Mouse (Mus musculus): ENCODE data around the gene Prrt2. TPM values are rescaled to one million over a fixed set of nuclear protein-coding genes. Genes with fewer than 3 reads are reported as not detected.

Gene Prrt2
- polyA plus RNA-seq, 1 experiment from 2014 or later: 63.5 TPM

- ATAC-seq (ENCODE audit: low read depth): no peak
- no peaks in the 10 kb centered on the region for H3K9me3 ChIP-seq (ENCODE audit: control insufficient read depth, low read length)
- H3K4me2 ChIP-seq (ENCODE audit: low read depth, low read length): no peak overlapping the region
- WGBS: 70% methylated on average over 8 of the region's 8 CpGs
- H3K9ac ChIP-seq (replicated peaks; ENCODE audit: low read depth, low read length): no peak overlapping the region
- no peak overlapping the region for H3K27ac ChIP-seq (ENCODE audit: low read depth, low read length)
- H3K4me1 ChIP-seq (ENCODE audit: control insufficient read depth, insufficient read depth, low read length): no peaks in the 10 kb centered on the region
- no peaks in the 10 kb centered on the region for H3K36me3 ChIP-seq (ENCODE audit: control insufficient read depth, insufficient read depth, low read length)
- H3K4me3 ChIP-seq (ENCODE audit: low read depth, low read length): no peak overlapping the region
- H3K27me3 ChIP-seq (ENCODE audit: control insufficient read depth, insufficient read depth, low read length): no peaks in the 10 kb centered on the region
Measured at GRCm38 (mm10) chr7:126988816-126989215, 32.2 kb downstream of the Prrt2 start.

DNA sequence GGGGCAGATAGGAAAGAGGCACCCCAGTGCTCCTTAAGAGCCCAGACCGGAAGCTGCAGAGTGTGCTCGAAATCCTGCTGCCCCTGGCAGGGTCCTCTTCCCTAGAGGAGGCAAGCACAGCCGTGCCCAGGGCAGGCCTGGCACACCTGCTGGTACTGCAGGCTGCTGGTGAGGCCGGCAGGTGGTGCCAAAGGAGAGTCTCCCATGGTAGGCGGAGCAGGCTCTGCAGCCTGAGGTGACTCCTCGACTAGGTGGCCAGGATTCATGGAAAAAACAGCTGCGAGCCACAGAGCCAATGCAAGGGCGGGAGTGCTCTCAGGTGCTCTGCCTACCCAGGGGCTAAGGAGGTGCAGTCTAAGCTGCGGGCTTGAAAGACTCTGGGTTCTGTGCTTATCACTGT is 34.7 kb downstream of the Prrt2 start:
- Histone ChIP-seq H3K4me1 (ENCODE audit: control insufficient read depth, insufficient read depth, low read length) (no peaks in the 10 kb centered on the region), H3K27ac (ENCODE audit: low read depth, low read length) (no peak overlapping the region), H3K9ac (replicated peaks; ENCODE audit: low read depth, low read length) (no peak overlapping the region), H3K4me2 (ENCODE audit: low read depth, low read length) (no peak overlapping the region), H3K9me3 (ENCODE audit: control insufficient read depth, low read length) (no peaks in the 10 kb centered on the region), H3K4me3 (ENCODE audit: low read depth, low read length) (no peak overlapping the region), H3K27me3 (ENCODE audit: control insufficient read depth, insufficient read depth, low read length) (no peaks in the 10 kb centered on the region), H3K36me3 (ENCODE audit: control insufficient read depth, insufficient read depth, low read length) (peaks cover 1% of the 10 kb centered on the region; the same call in 1 of the 2 replicates)
- 53% methylated on average over 9 of the region's 9 CpGs for WGBS
- ATAC-seq (ENCODE audit: low read depth): no peak

GRCm38 (mm10) chr7:126984667-126985444 is 36.2 kb downstream of the Prrt2 start:
- Histone ChIP-seq H3K4me2 (ENCODE audit: low read depth, low read length) (no peak overlapping the region), H3K4me3 (ENCODE audit: low read depth, low read length) (no peak overlapping the region), H3K36me3 (ENCODE audit: control insufficient read depth, insufficient read depth, low read length) (peaks cover 6% of the 10 kb centered on the region), H3K9ac (replicated peaks; ENCODE audit: low read depth, low read length) (no peak overlapping the region), H3K27me3 (ENCODE audit: control insufficient read depth, insufficient read depth, low read length) (no peaks in the 10 kb centered on the region), H3K27ac (ENCODE audit: low read depth, low read length) (no peak overlapping the region), H3K9me3 (ENCODE audit: control insufficient read depth, low read length) (no peaks in the 10 kb centered on the region), H3K4me1 (ENCODE audit: control insufficient read depth, insufficient read depth, low read length) (no peaks in the 10 kb centered on the region)
- 55% methylated on average over 10 of the region's 10 CpGs for WGBS
- ATAC-seq (ENCODE audit: low read depth): no peak

- no peaks in the 10 kb centered on the region for H3K4me1 ChIP-seq (ENCODE audit: control insufficient read depth, insufficient read depth, low read length)
- peaks cover 18% of the 10 kb centered on the region for H3K36me3 ChIP-seq (ENCODE audit: control insufficient read depth, insufficient read depth, low read length)
- H3K27ac ChIP-seq (ENCODE audit: low read depth, low read length): no peak overlapping the region
- H3K27me3 ChIP-seq (ENCODE audit: control insufficient read depth, insufficient read depth, low read length): no peaks in the 10 kb centered on the region
- WGBS: 93% methylated on average over 7 of the region's 7 CpGs
- H3K9me3 ChIP-seq (ENCODE audit: control insufficient read depth, low read length): no peaks in the 10 kb centered on the region
- H3K4me2 ChIP-seq (ENCODE audit: low read depth, low read length): no peak overlapping the region
- H3K9ac ChIP-seq (replicated peaks; ENCODE audit: low read depth, low read length): no peak overlapping the region
- no peak for ATAC-seq (ENCODE audit: low read depth)
- H3K4me3 ChIP-seq (ENCODE audit: low read depth, low read length): no peak overlapping the region
Measured at GRCm38 (mm10) chr7:126983113-126983512, 37.9 kb downstream of the Prrt2 start.

- Histone ChIP-seq H3K4me1 (ENCODE audit: control insufficient read depth, insufficient read depth, low read length) (0 out of 2 replicates have a peak, but pooled peaks cover 6% of the 10 kb centered on the region), H3K4me3 (ENCODE audit: low read depth, low read length) (no peak overlapping the region), H3K9ac (replicated peaks; ENCODE audit: low read depth, low read length) (no peak overlapping the region), H3K27ac (ENCODE audit: low read depth, low read length) (no peak overlapping the region), H3K9me3 (ENCODE audit: control insufficient read depth, low read length) (no peaks in the 10 kb centered on the region), H3K36me3 (ENCODE audit: control insufficient read depth, insufficient read depth, low read length) (peaks cover 18% of the 10 kb centered on the region), H3K27me3 (ENCODE audit: control insufficient read depth, insufficient read depth, low read length) (no peaks in the 10 kb centered on the region), H3K4me2 (ENCODE audit: low read depth, low read length) (no peak overlapping the region)
- ATAC-seq (ENCODE audit: low read depth): no peak
- WGBS: 94% methylated on average over 4 of the region's 4 CpGs
Measured at GRCm38 (mm10) chr7:126982054-126982453, 39.0 kb downstream of the Prrt2 start.

DNA sequence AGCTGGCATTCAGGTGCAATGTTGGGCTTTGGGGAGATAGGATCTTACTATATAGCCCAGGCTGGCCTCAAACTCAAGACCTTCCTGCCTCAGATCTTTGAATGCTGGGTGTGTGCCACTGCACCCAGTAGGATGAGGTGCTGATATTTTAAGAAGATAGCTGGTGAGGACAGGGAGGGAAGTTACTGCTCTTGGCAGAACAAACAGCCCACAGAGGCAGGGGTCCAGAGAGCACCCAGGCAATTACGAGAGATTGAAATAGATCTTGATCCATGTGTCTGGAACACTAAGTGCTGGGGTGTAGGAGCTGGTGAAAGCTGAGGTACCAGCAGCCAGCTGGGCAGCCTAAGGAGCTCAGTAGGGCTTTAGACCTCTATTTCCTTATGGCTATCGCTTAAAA is 39.4 kb downstream of the Prrt2 start:
- Histone ChIP-seq H3K9me3 (ENCODE audit: control insufficient read depth, low read length) (no peaks in the 10 kb centered on the region), H3K9ac (replicated peaks; ENCODE audit: low read depth, low read length) (no peak overlapping the region), H3K36me3 (ENCODE audit: control insufficient read depth, insufficient read depth, low read length) (peaks cover 18% of the 10 kb centered on the region), H3K27me3 (ENCODE audit: control insufficient read depth, insufficient read depth, low read length) (no peaks in the 10 kb centered on the region), H3K4me2 (ENCODE audit: low read depth, low read length) (no peak overlapping the region), H3K27ac (ENCODE audit: low read depth, low read length) (no peak overlapping the region), H3K4me3 (ENCODE audit: low read depth, low read length) (no peak overlapping the region), H3K4me1 (ENCODE audit: control insufficient read depth, insufficient read depth, low read length) (0 out of 2 replicates have a peak, but pooled peaks cover 8% of the 10 kb centered on the region)
- 87% methylated on average over 2 of the region's 2 CpGs for WGBS
- no peak for ATAC-seq (ENCODE audit: low read depth)

GRCm38 (mm10) chr7:126978841-126979240 is 42.2 kb downstream of the Prrt2 start:
- Histone ChIP-seq H3K4me2 (ENCODE audit: low read depth, low read length) (no peak overlapping the region), H3K27me3 (ENCODE audit: control insufficient read depth, insufficient read depth, low read length) (no peaks in the 10 kb centered on the region), H3K9me3 (ENCODE audit: control insufficient read depth, low read length) (no peaks in the 10 kb centered on the region), H3K4me1 (ENCODE audit: control insufficient read depth, insufficient read depth, low read length) (0 out of 2 replicates have a peak, but pooled peaks cover 8% of the 10 kb centered on the region), H3K9ac (replicated peaks; ENCODE audit: low read depth, low read length) (no peak overlapping the region), H3K27ac (ENCODE audit: low read depth, low read length) (no peak overlapping the region), H3K4me3 (ENCODE audit: low read depth, low read length) (no peak overlapping the region), H3K36me3 (ENCODE audit: control insufficient read depth, insufficient read depth, low read length) (peaks cover 18% of the 10 kb centered on the region)
- ATAC-seq (ENCODE audit: low read depth): no peak
- WGBS: 95% methylated on average over 6 of the region's 6 CpGs

GRCm38 (mm10) chr7:126976878-126977459 is 44.0 kb downstream of the Prrt2 start:
- 0 out of 2 replicates have a peak, but pooled peaks cover 8% of the 10 kb centered on the region for H3K4me1 ChIP-seq (ENCODE audit: control insufficient read depth, insufficient read depth, low read length)
- H3K4me3 ChIP-seq (ENCODE audit: low read depth, low read length): peak overlapping the region; percentile 68
- peaks cover 18% of the 10 kb centered on the region for H3K36me3 ChIP-seq (ENCODE audit: control insufficient read depth, insufficient read depth, low read length)
- peak overlapping the region; percentile 80 for H3K9ac ChIP-seq (replicated peaks; ENCODE audit: low read depth, low read length)
- H3K9me3 ChIP-seq (ENCODE audit: control insufficient read depth, low read length): no peaks in the 10 kb centered on the region
- H3K27ac ChIP-seq (ENCODE audit: low read depth, low read length): peak overlapping the region; percentile 96
- ATAC-seq (ENCODE audit: low read depth): no peak
- peak overlapping the region; percentile 87 for H3K4me2 ChIP-seq (ENCODE audit: low read depth, low read length)
- WGBS: 28% methylated on average over 14 of the region's 14 CpGs
- no peaks in the 10 kb centered on the region for H3K27me3 ChIP-seq (ENCODE audit: control insufficient read depth, insufficient read depth, low read length)

Data from neural tube, embryonic 14.5 days (tissue).